Mouse (Mus musculus) kidney, adult 2 months (tissue): ENCODE data around the gene Def6. TPM values are rescaled to one million over a fixed set of nuclear protein-coding genes. Genes with fewer than 3 reads are reported as not detected.
A peak's percentile ranks its signal among the peaks of the same experiment; 100 is the strongest.

ENCODE experiments used
- DNase-seq: peaks from one replicate; pipeline ENCODE4 v3.0.0; 2021
- H3K27ac ChIP-seq: fragments of 200-500 bp; 2 replicates; pipeline ENCODE4 v1.5.1; 2012; ENCODE audit warnings: low read depth, low read length, control low read depth, inconsistent platforms; ENCODE audit not compliant: insufficient read depth
- H3K27me3 ChIP-seq: fragments of 200-500 bp; replicated peaks from 2 replicates; pipeline ENCODE4 v1.6.1; 2012; ENCODE audit warnings: mild to moderate bottlenecking, moderate library complexity, low read length, inconsistent platforms; ENCODE audit not compliant: control insufficient read depth, insufficient read depth
- H3K36me3 ChIP-seq: fragments of 200-500 bp; 2 replicates; pipeline ENCODE4 v1.6.1; 2012; ENCODE audit warnings: mild to moderate bottlenecking, moderate library complexity, low read length, inconsistent platforms; ENCODE audit not compliant: control insufficient read depth, insufficient read depth
- H3K4me1 ChIP-seq: fragments of 200-500 bp; 2 replicates; pipeline ENCODE4 v1.6.1; 2011; ENCODE audit warnings: low read length; ENCODE audit not compliant: control insufficient read depth, insufficient read depth
- H3K4me3 ChIP-seq: fragments of 200-500 bp; 2 replicates; pipeline ENCODE4 v1.5.1; 2011; ENCODE audit warnings: mild to moderate bottlenecking, low read depth, low read length, control low read depth; ENCODE audit not compliant: insufficient read depth
- CTCF ChIP-seq: fragments of 200-500 bp; conservative IDR thresholded peaks from 2 replicates; pipeline ENCODE4 v1.5.1; 2011; ENCODE audit warnings: low read depth, mild to moderate bottlenecking, control low read depth, low read length, moderate library complexity, mixed read lengths; ENCODE audit not compliant: insufficient read depth, insufficient read length
- POLR2A ChIP-seq: fragments of 200-500 bp; IDR thresholded peaks from one replicate; pipeline ENCODE4 v1.6.1; 2011; ENCODE audit warnings: low read depth, low read length, control low read depth
- WGBS: fragments of 180-500 bp; shearing (Covaris S2); methylation state at CpG from one replicate; pipeline ENCODE4 v1.1.7; 2018; 5-methylcytosine and 5-hydroxymethylcytosine counted together
- polyA plus RNA-seq: library from polyadenylated mRNA; depleted of rRNA; stranded (reverse); fragments of >200 nt; gene quantifications from 2 replicates; pipeline ENCODE4 v1.2.3, GENCODE M21; 2012

Def6 gene
- polyA plus RNA-seq, 1 experiment, result 7.5 TPM

- peak; percentile 24 for DNase-seq
- H3K36me3 ChIP-seq, result no peaks in the 10 kb centered on the region
- H3K27me3 ChIP-seq, result no peaks in the 10 kb centered on the region
- H3K4me1 ChIP-seq, result 0 out of 2 replicates have a peak, but pooled peaks cover 1% of the 10 kb centered on the region
- WGBS, result 72% methylated on average over 6 of the region's 6 CpGs
- TF ChIP-seq CTCF (no peak), POLR2A (no peak)
- H3K4me3 ChIP-seq, result no peak overlapping the region
- no peak overlapping the region for H3K27ac ChIP-seq
Measured at GRCm38 (mm10) chr17:28242296-28242695, 34.7 kb downstream of the Def6 start.

DNA sequence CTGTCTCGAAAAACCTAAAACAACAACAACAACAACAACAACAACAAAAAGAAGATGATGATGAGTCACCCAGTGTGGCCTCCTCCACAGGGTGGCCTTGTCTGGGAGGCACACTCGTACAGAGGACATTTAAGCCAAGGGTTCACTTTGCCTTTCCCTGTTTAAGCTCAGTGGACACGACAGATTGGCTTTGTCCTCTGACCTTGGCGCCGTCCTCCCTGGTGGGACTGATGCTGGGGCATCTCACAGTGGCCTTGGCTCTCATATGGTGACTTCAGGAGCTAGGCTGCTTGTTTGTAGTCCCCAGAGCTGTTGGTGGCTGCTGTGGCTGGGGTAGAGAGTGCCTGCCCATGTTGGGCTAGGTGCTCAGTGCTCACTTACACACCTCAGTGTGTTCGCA, 36.6 kb downstream of the Def6 start:
- TF ChIP-seq POLR2A (no peak), CTCF (no peak)
- 80% methylated on average over 6 of the region's 6 CpGs for WGBS
- Histone ChIP-seq H3K4me1 (peaks cover 6% of the 10 kb centered on the region; the same call in 1 of the 2 replicates), H3K27me3 (no peaks in the 10 kb centered on the region), H3K27ac (no peak overlapping the region), H3K4me3 (no peak overlapping the region), H3K36me3 (no peaks in the 10 kb centered on the region)
- DNase-seq, result no peak

DNA sequence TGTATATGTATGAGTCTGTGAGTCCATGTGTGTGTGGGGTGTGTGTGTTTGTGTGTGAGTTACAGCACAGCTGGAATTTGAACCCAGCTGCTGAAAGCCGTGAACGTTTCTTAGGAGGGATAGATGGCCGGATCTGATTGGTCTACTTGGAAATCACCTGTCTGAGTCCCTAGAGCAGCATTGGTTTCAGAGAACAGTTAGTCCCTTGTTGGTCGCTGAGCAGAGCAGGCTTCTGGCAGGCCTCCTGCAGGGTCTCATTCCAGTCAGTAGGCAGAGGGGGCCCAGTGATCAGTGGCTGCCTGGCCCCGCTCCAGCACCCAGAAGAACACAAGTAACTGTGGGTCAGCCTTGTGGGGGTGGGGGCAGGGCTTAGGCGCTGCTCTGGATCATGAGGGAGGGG, 37.1 kb downstream of the Def6 start:
- no peak for DNase-seq
- 53% methylated on average over 6 of the region's 6 CpGs for WGBS
- Histone ChIP-seq H3K4me1 (peaks cover 6% of the 10 kb centered on the region; the same call in 1 of the 2 replicates), H3K27ac (no peak overlapping the region), H3K36me3 (no peaks in the 10 kb centered on the region), H3K27me3 (no peaks in the 10 kb centered on the region), H3K4me3 (no peak overlapping the region)
- TF ChIP-seq POLR2A, result no peak
- TF ChIP-seq CTCF, result no peak

DNA sequence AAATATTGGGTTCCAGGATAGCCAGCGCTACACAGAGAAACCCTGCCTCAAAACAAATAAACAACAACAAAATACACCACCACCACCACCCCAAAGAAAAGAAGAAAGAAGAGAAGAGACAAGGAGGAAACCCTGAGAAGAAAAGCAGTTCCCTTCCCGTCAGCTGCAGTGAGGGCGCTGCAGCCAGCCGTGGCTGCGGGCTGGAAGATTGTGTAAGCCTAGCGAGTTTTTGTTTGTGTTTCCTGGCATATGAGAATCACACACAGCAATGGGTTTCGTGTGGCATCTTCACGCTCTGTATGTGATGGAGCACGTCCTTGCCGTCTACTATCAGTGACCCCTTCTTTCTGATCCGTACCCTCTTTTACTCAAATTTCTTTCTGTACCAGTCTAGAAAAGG, 39.1 kb downstream of the Def6 start:
- H3K4me1 ChIP-seq, result peaks cover 6% of the 10 kb centered on the region; the same call in 1 of the 2 replicates
- no peak for DNase-seq
- no peaks in the 10 kb centered on the region for H3K27me3 ChIP-seq
- TF ChIP-seq POLR2A, result no peak
- no peak overlapping the region for H3K27ac ChIP-seq
- H3K36me3 ChIP-seq, result no peaks in the 10 kb centered on the region
- no peak overlapping the region for H3K4me3 ChIP-seq
- 79% methylated on average over 11 of the region's 11 CpGs for WGBS

DNA sequence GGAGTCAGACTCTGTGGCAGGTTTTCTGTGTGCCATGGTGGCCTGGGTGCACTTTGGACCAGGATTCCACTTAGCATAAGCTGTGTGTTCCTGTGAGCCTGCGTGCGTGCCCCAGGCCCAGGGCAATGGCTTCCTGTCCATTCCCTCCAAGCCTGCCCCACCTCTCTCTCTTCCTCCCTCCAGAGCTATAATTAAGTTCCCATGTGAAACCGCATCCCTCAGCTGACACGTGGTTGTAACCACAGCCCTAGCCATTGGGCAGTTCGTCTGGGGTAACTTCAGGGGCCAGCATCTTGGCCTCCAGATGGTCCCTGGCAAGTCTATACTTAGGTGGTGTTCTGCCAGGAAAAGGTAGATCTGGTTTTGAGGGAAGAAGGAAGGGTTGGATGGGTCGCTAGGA, 40.0 kb downstream of the Def6 start:
- no peaks in the 10 kb centered on the region for H3K27me3 ChIP-seq
- TF ChIP-seq CTCF (no peak), POLR2A (no peak)
- no peak overlapping the region for H3K27ac ChIP-seq
- 30% methylated on average over 6 of the region's 6 CpGs for WGBS
- no peaks in the 10 kb centered on the region for H3K36me3 ChIP-seq
- no peak overlapping the region for H3K4me3 ChIP-seq
- peak; percentile 54 for DNase-seq
- peaks cover 6% of the 10 kb centered on the region; the same call in 1 of the 2 replicates for H3K4me1 ChIP-seq

DNA sequence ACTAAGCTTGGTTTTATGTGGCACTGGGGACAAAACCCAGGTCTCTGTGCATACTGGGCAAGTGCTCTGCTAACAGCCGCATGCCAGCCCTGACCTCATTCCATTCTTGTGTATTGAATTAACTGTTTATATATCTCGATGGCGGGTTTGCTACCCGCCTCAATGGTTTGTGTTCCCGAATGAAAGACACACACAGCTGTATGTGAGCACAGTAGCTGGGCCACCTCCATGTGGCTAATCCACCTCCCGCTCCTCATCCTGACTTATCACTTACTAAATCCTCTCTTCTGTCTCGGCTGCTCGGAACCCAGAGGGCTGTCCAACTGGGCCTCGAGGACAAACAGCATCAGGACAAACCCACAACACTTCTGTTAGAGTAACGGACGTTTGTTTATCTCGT, 41.5 kb downstream of the Def6 start:
- Histone ChIP-seq H3K36me3 (no peaks in the 10 kb centered on the region), H3K27ac (no peak overlapping the region), H3K27me3 (no peaks in the 10 kb centered on the region), H3K4me1 (peaks cover 6% of the 10 kb centered on the region; the same call in 1 of the 2 replicates), H3K4me3 (no peak overlapping the region)
- TF ChIP-seq POLR2A (no peak), CTCF (no peak)
- 80% methylated on average over 12 of the region's 12 CpGs for WGBS
- DNase-seq, result no peak

DNA sequence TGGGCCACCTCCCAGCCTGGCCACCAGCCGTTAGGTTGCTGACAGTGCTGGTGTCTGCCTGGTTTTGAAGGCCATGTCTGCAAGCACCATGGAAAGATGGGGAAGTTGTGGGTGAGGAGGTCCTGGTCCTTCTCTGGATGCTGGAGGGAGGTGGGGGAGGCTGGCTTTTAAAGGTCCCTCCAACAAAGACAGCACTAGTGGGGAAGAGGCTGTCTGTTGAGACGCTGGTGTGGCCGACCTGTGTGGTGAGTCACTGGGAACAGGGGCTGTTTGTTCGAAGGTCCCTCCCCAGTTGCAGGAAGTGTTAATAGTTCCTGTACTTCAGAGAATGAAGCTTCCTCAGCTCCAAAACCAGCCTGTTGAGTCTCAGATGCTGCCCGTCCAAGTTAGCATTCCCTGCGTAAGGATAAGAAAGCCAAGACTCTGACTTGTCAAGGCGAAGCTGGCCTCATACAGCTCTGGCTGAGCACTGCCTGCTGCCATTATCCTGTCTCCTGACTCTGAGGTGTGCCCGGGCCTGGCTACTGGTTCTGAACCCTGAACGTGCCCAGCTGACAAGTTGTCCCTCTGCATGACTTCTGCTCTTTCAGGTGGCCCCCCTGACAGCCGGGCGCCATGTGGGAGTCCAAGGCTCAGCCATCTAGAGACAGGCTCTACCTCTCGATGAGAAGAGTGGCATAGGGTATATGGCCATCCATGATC, 44.2 kb downstream of the Def6 start:
- Histone ChIP-seq H3K4me1 (peaks cover 10% of the 10 kb centered on the region; the same call in 1 of the 2 replicates), H3K4me3 (no peak overlapping the region), H3K36me3 (no peaks in the 10 kb centered on the region), H3K27me3 (no peaks in the 10 kb centered on the region), H3K27ac (no peak overlapping the region)
- 74% methylated on average over 12 of the region's 12 CpGs for WGBS
- no peak for DNase-seq
- TF ChIP-seq CTCF (no peak), POLR2A (no peak)
